Mouse (Mus musculus): Measurements from ENCODE around the gene Akp3.

Akp3 gene

DNA sequence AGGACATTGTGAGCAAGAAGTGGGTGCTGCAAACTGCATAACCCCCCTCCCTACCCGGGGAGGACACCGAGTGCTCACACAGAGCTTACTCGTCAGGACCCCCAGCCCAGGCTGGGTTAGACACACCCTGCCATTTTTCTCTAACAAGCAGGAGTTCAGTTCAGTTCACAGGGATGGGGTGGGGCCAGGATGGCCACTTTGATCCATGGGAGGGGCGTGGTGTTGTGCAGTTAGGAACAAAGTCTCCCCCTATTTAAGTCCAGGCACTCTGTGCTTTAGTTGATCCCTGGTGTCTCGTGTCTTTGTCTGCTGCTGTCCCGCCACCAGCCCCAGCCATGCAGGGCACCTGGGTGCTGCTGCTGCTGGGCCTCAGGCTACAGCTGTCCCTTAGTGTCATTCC lies at the start of gene Akp3:
Gene Akp3 (plus strand): TSS at position 301 of the 400 bp plus-strand sequence.
- DNase-seq (ENCODE audit: low spot score), result no peak

DNA sequence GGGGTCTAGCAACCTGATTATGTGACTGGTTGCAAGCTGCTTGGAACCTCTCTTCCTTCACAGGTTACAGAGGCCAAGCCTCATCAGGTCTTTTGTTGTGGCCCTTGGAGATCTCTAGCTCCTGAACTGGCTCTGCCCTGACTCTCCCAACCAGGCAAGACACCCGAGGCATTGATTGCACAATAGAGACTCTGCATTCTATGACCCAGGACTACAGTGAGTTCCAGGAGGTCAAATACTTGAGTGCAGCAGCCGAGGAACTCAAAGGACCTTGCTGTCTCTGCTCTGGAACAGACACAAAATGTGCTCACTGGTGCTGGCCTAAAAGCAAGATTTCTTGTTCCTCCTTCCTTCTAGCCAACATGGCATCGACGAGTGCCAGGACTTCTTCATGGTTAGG lies 38.6 kb upstream of the Akp3 start:
- no peak for DNase-seq (ENCODE audit: low spot score)

GRCm38 (mm10) chr1:87086964-87087363 lies 37.8 kb upstream of the Akp3 start:
- no peak for DNase-seq (ENCODE audit: low spot score)

GRCm38 (mm10) chr1:87089251-87089650 lies 35.5 kb upstream of the Akp3 start:
- DNase-seq (ENCODE audit: low spot score), result no peak

- no peak for DNase-seq (ENCODE audit: low spot score)
These were observed 34.9 kb upstream of the Akp3 start, which contains the start of gene Alppl2 for GRCm38 (mm10) chr1:87089828-87090227. Alppl2 (minus strand) TSS chr1:87089928.

- DNase-seq (ENCODE audit: low spot score), result no peak
These were observed 29.1 kb upstream of the Akp3 start for GRCm38 (mm10) chr1:87095642-87096041.

GRCm38 (mm10) chr1:87098358-87098975 lies 26.3 kb upstream of the Akp3 start:
- DNase-seq (ENCODE audit: low spot score), result peak; percentile 21

DNA sequence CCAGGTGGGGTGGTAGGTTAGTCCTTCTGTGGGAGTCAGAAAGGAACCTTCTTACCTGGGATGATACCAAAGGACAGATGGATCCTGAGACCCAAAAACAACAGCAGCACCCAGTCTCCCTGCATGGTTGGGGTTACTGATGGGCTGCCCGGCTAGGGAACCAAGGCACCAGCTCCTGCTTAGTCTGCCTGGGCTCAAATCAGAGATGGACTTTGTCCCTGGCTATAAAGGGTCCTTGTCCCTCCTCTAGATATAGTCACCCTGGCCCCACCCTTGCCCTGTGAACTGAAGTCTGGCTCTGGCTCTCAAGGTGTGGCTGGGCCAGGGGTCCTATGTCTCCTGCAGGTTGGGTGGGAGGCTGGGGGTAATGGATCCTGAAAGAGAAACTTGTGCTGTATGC lies 23.4 kb upstream of the Akp3 start, which contains the start of gene Alpi:
Gene Alpi (minus strand): TSS at position 196 of the 400 bp plus-strand sequence.
- no peak for DNase-seq (ENCODE audit: low spot score)

- no peak for DNase-seq (ENCODE audit: low spot score)
These were observed 22.7 kb upstream of the Akp3 start for GRCm38 (mm10) chr1:87102114-87102513.

GRCm38 (mm10) chr1:87103936-87104335 lies 20.8 kb upstream of the Akp3 start:
- DNase-seq (ENCODE audit: low spot score), result no peak

DNA sequence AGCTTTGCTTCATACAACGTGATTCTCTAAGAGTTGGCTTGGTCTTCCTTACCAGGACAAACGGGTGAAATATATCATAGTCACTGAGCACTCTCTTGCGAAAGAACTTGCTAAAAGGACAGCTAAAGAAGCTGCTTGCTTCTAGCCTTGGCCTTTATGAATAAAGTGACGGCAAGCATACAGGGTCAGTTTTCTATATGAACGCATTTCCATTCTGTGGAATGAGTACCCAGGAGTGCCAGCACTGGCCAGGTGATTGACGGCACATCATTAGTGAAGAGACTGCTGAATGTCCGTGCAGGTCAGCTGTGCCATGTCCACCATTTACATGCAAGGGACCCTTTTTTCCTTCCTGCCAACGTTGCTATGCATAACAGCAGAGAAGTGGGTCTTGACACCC lies 18.2 kb upstream of the Akp3 start:
- no peak for DNase-seq (ENCODE audit: low spot score)

DNA sequence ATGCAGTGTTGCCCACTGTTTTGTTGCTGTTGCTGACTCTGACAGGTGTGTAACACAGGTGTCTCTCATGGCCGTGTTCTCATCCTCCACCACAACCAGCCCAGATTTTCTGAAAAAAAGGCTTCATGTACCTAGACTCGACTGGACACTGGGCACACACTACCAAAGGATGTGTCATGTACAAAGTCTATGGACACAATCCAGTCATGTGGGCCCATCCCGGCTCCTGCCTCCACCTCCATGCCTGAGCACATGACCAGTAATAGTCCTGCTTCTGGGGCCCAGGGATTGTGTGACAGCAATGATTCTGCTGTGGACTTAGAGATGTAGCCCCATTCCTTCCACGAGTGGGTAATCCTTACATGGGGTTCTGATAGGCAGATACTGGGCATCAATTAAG lies 16.2 kb upstream of the Akp3 start:
- no peak for DNase-seq (ENCODE audit: low spot score)

DNA sequence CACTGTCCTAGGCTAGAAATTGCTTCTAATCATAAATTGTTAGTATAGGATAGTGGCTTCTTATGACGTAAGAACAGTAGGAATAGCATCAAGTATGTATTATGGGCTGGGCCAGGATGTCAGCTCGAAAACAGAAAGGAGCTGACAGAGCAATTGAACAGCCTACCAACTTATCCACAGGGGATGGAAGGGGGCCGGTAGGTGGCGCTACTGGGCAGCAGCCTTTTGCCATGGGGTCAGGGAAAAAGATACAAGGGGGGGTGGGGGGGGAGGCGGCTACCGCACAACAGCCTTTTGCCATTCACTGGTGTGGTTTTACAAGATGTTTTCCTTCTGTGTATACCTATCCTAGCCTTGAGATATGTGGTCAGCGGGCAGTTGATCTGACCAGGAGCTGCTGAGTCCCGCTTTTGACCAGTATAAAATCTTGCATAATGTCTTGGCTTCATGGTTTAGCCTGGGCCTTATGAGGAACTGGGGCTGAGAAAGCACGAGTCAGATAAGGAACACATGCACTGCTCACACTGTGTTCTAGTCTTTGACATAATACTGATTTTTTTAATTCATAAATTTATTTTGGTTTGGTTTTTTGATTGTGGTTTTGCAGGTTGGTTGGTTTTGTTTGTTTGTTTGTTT lies 12.9 kb upstream of the Akp3 start:
- DNase-seq (ENCODE audit: low spot score), result no peak

DNA sequence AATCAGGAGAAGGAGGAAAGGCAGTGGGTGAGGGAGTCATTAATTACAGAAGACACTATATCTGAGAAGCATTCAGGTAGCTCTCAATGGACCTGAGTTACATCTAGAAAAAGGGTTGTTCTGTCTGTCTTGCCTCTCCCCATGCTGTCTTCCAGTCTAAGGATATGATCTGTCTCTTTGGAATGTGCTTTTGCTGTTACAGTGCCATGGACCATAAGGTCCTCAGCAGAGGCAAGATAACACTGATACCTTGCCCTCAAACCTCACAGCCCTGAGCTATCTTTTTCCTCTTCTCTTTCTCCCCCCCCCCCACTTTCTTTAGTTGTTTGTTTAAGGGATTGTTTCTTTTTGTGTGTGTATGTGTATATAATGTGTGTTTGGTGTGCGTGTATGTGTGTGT lies 10.0 kb upstream of the Akp3 start:
- no peak for DNase-seq (ENCODE audit: low spot score)

DNA sequence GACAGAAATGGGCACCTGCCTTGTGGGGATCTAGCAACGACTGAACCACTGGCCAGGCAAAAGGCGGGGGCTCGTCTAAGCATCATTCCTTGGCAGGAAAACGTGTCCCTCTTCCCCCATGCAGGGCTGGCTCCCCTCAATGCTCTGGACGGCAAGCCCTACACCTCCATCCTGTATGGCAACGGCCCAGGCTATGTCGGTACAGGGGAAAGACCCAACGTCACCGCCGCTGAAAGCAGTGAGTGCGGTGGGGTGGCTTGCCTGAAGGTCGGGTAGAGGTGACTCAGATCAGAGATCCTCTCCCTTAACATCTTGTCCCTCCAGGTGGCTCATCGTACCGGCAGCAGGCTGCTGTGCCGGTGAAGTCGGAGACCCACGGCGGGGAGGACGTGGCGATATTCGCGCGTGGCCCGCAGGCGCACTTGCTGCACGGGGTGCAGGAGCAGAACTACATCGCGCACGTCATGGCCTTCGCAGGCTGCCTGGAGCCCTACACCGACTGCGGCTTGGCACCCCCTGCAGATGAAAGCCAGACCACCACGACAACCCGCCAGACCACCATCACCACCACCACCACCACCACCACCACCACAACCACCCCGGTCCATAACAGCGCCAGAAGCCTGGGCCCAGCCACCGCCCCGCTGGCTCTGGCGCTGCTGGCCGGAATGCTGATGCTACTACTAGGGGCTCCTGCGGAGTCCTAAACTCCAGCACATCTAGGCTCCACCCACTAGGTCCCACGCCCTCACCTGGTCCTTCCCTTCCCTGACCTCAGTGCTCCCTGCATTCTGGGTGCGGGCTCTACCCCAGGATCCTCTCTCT lies 2.6 kb downstream of the Akp3 start:
- DNase-seq (ENCODE audit: low spot score), result no peak

DNA sequence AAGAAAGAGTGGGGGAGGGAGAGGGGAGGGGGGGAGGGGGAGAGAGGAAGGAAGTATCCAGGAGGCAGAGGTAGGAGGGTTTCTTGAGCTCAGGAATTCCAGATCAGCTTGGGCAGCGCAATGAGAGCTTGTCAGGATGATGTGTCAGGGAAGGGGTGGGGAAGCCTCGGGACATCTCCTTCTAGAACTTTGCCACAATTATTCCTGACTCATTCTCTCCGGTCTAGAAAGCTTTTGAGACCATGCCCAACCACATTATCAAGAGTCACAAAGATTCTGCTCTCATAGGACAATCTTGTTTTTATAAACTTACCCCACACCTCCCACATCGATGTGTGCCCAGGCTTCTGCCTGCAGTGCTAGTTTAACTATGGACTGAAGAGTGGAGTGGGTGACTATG lies 7.0 kb downstream of the Akp3 start:
- no peak for DNase-seq (ENCODE audit: low spot score)

DNA sequence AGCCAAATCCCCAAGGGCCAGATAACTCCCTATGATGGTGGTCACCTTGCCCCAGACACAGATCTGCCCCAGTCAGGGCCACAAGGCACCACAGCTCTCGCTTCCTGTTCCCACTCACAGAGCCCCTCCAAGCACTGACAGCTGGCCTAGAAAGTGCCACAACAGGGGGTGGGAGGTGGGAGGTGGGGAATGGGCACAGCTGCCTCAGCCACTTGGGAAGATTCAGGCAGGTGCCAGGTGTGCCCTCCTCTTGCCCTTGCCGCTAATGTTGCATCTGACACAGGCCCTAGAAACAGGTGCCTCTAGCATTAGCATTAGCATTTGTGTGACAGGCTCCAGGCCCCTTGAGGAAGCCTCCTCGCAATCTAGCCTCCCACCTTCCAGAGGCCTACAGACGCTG lies 16.8 kb downstream of the Akp3 start:
- DNase-seq (ENCODE audit: low spot score), result no peak

GRCm38 (mm10) chr1:87142456-87142855 lies 17.7 kb downstream of the Akp3 start:
- DNase-seq (ENCODE audit: low spot score), result no peak

GRCm38 (mm10) chr1:87143141-87143540 lies 18.4 kb downstream of the Akp3 start:
- DNase-seq (ENCODE audit: low spot score), result no peak

- no peak for DNase-seq (ENCODE audit: low spot score)
These were observed 24.6 kb downstream of the Akp3 start for GRCm38 (mm10) chr1:87149422-87149821.

- no peak for DNase-seq (ENCODE audit: low spot score)
These were observed 26.5 kb downstream of the Akp3 start for GRCm38 (mm10) chr1:87151286-87151685.

GRCm38 (mm10) chr1:87153776-87154500 lies 29.2 kb downstream of the Akp3 start:
- DNase-seq (ENCODE audit: low spot score), result no peak

Measured in ovary, postnatal 10 days (tissue).